Mouse (Mus musculus) heart, postnatal 0 days (tissue): ENCODE measurements around the gene Gm49380. TPM values are rescaled to one million over a fixed set of nuclear protein-coding genes. Genes with fewer than 3 reads are reported as not detected.

ENCODE experiments used
- ATAC-seq: fragments of 200-750 bp; cut with Nextera tagmentation; 2 replicates; pipeline ENCODE4 v1.8.0; 2017; ENCODE audit warnings: low read depth, moderate number of reproducible peaks, moderate library complexity; ENCODE audit not compliant: insufficient read depth
- DNase-seq: peaks from one replicate; pipeline ENCODE4 v3.0.0-alpha.2; 2016; ENCODE audit warnings: low spot score
- H3K27ac ChIP-seq: fragments of 300-500 bp; sonication (generic); 2 replicates; pipeline ENCODE4 v1.5.1; 2014; ENCODE audit warnings: low read depth, mild to moderate bottlenecking
- H3K27me3 ChIP-seq: fragments of 300-500 bp; sonication (generic); 2 replicates; pipeline ENCODE4 v1.6.1; 2014; ENCODE audit warnings: low read length, mixed read lengths; ENCODE audit not compliant: control insufficient read depth, insufficient read depth
- H3K36me3 ChIP-seq: fragments of 300-500 bp; sonication (generic); replicated peaks from 2 replicates; pipeline ENCODE4 v1.6.1; 2014; ENCODE audit warnings: low read length, mixed read lengths; ENCODE audit not compliant: control insufficient read depth, insufficient read depth
- H3K4me1 ChIP-seq: fragments of 300-500 bp; sonication (generic); 2 replicates; pipeline ENCODE4 v1.6.1; 2014; ENCODE audit warnings: antibody characterized with exemption; ENCODE audit not compliant: control insufficient read depth, insufficient read depth
- H3K4me2 ChIP-seq: fragments of 300-500 bp; sonication (generic); 2 replicates; pipeline ENCODE4 v1.6.1; 2014; ENCODE audit warnings: low read depth, mild to moderate bottlenecking, low read length, moderate library complexity
- H3K4me3 ChIP-seq: fragments of 300-500 bp; sonication (generic); 2 replicates; pipeline ENCODE4 v1.5.1; 2014; ENCODE audit warnings: low read depth, low read length
- H3K9ac ChIP-seq: fragments of 300-500 bp; sonication (generic); replicated peaks from 2 replicates; pipeline ENCODE4 v1.6.1; 2014; ENCODE audit warnings: low read depth, low read length, mixed read lengths
- H3K9me3 ChIP-seq: fragments of 300-500 bp; sonication (generic); replicated peaks from 2 replicates; pipeline ENCODE4 v1.6.1; 2016; ENCODE audit warnings: low read length; ENCODE audit not compliant: control insufficient read depth
- CTCF ChIP-seq: IDR thresholded peaks from 2 replicates; pipeline ENCODE4 v1.5.1; 2016; ENCODE audit warnings: antibody characterized with exemption, control low read depth, low read depth
- EP300 ChIP-seq: IDR thresholded peaks from 2 replicates; pipeline ENCODE4 v1.6.1; 2016; ENCODE audit warnings: antibody characterized with exemption, low read depth
- WGBS: fragments of 180-500 bp; shearing (Covaris S2); extraction: QIAGEN DNeasy Blood & Tissue Kit; methylation state at CpG from one replicate; pipeline ENCODE4 v1.1.7; 2014; 5-methylcytosine and 5-hydroxymethylcytosine counted together
- polyA plus RNA-seq: library from polyadenylated mRNA; unstranded; fragments of >200 nt; fragmentation: Nextera tagmentation; extraction: Ambion mirVana; gene quantifications from 2 replicates; pipeline ENCODE4 v1.2.1, GENCODE M21; 2015
- total RNA-seq: library from RNA; depleted of rRNA; stranded (reverse); fragments of >200 nt; gene quantifications from 2 replicates; pipeline ENCODE4 v1.2.3, GENCODE M21; 2014; ENCODE audit warnings: low replicate concordance

Gene Gm49380
- total and polyA plus RNA-seq, 2 experiments from 2014 or later, result not detected

DNA sequence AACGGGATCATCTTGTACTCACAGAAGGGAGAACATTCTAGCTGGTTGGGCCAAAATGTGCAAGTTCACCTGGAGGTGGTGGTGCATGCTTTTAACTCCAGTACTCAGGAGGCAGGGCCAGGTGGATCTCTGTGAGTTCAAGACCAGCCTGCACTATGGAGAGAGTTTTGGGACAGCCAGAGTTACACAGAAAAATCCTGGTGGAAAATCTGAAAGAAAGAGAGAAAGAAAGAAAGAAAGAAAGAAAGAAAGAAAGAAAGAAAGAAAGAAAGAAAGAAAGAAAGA, 71.0 kb downstream of the Gm49380 start:
- Histone ChIP-seq H3K27ac (no peak overlapping the region), H3K4me3 (no peak overlapping the region), H3K4me2 (no peak overlapping the region), H3K27me3 (peaks cover 41% of the 10 kb centered on the region), H3K36me3 (no peaks in the 10 kb centered on the region), H3K4me1 (no peaks in the 10 kb centered on the region), H3K9me3 (no peaks in the 10 kb centered on the region), H3K9ac (no peak overlapping the region)
- TF ChIP-seq CTCF (no peak), EP300 (no peak)
- DNase-seq (no peak), ATAC-seq (no peak)
- WGBS, result 67% methylated on average over 1 of the region's 1 CpGs

DNA sequence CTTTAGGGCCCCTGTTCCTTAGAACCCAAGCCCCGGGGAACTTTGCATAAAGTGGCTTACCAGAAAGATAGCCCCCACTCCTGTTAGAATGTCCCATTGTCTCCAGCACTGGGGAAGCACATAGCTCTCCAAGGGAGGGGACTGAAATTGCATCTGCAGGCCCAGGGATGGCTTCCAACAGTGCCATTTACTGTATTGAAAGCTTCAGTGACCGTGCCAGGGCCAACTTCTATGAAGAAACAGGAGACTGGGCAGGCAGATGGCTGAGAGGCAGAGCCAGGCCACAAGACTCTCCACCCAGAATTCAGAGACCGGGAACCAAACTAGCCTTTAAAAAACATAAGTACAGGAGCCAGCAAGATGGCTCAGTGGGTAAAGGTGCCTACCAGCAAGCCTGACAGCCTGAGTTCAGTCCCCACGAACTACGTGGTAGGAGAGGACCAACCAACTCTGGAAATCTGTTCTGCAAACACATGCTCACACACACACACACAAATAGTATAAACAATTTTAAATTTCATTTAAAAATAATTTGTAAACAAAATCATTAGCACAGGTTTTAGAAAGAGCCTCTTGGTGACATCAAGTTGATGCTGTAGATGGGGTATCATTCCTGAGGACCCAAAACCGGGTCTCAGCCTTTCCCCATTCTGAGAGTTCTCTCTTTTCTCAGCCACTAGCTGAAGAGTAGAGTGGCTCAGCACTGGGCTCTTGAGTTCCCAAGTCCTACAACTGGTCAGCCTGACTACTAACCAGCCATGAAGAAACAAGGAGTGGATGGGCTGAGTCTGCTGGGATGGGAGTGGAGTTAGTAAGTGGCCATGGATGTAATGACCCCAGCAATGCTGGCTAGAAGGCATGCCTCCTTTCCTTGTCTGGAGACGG, 71.5 kb downstream of the Gm49380 start:
- WGBS, result 78% methylated on average over 7 of the region's 7 CpGs

DNA sequence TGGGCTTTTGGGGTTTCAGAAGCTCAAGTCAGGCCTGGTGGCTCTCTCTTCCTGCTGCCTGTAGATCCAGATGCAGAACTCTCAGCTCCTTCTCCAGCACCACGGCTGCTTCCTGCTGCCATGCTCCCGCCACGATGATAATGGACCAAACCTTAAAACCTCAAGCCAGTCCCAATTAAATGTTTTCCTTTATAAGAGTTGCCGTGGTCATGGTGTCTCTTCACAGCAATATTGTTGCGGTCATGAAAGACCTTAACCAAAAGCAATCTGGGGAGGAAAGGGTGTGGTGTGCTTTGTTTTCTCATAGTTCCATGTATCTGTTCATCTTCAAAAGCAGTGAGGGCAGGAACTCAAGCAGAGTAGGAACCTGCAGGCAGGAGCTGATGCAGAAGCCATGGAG, 76.2 kb downstream of the Gm49380 start:
- peaks cover 5% of the 10 kb centered on the region; the same call in 1 of the 2 replicates for H3K27me3 ChIP-seq
- DNase-seq, result no peak
- no peaks in the 10 kb centered on the region for H3K4me1 ChIP-seq
- no peaks in the 10 kb centered on the region for H3K9me3 ChIP-seq
- no peak overlapping the region for H3K9ac ChIP-seq
- no peaks in the 10 kb centered on the region for H3K36me3 ChIP-seq
- H3K4me2 ChIP-seq, result no peak overlapping the region
- no peak overlapping the region for H3K4me3 ChIP-seq
- ATAC-seq, result no peak
- 80% methylated on average over 5 of the region's 5 CpGs for WGBS
- no peak overlapping the region for H3K27ac ChIP-seq
- TF ChIP-seq EP300 (no peak), CTCF (no peak)

More for the DNA sequence above, 71.5 kb downstream of the Gm49380 start:
- H3K4me1 ChIP-seq, result no peaks in the 10 kb centered on the region
- no peaks in the 10 kb centered on the region for H3K36me3 ChIP-seq
- peaks cover 41% of the 10 kb centered on the region for H3K27me3 ChIP-seq
- H3K9me3 ChIP-seq, result no peaks in the 10 kb centered on the region
- H3K9ac ChIP-seq, result no peak overlapping the region
- H3K4me2 ChIP-seq, result no peak overlapping the region
- no peak for TF ChIP-seq CTCF
- TF ChIP-seq EP300, result no peak
- DNase-seq (no peak), ATAC-seq (no peak)
- H3K27ac ChIP-seq, result no peak overlapping the region
- no peak overlapping the region for H3K4me3 ChIP-seq

DNA sequence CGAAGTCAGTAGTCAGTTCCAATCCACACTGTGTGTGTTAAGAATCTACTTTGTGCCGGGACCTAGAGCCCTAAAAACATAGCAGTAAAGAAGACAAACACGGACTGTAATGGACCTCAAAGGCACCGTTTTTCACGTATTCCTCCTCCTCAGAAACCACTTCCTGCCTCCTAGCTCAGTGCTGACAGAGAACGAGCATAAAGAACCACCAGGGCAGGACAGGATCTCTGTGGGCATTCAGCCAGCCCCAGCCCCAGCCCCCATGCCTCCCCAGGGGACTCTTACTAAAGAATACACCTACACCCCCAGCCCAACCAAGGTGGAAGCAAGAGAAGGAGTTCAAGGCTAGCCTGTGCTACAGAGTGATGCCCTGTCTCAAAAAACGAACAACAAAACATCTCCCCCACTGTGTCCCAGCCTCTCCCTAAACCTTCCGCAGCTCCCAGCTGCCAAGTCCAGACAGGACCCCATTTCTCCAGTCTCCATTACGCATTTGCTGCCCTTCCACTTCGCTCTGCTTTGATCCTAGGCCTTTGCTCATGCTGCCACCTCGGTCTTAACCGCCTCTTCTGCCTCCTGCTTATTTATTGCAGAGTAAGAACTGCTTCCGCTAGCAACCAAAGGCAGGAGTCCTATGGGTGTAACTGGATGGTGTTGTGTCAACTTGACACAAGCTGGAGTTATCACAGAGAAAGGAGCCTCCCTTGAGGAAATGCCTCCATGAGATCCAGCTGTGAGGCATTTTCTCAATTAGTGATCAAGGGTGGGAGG, 79.2 kb downstream of the Gm49380 start:
- Histone ChIP-seq H3K4me2 (no peak overlapping the region), H3K9me3 (no peaks in the 10 kb centered on the region)
- WGBS, result 55% methylated on average over 13 of the region's 13 CpGs

DNA sequence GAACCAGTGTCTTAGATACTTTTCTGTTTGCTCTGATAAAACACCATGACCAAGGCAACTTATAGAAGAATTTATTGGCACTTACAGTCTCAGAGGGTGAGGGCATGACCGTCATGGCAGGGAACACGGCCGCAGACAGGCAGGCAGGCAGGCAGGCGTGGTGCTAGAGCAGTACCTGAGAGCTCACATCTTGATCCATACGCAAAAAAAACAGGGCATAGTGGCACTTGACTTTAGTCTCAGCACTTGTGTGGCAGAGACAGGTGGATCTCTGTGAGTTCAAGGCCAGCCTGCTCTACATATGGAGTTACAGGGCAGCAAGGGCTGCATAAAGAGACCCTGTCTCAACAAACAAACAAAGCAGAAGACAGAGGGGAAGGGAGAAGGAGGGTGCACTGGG, 80.0 kb downstream of the Gm49380 start:
- 86% methylated on average over 5 of the region's 5 CpGs for WGBS
- TF ChIP-seq EP300 (no peak), CTCF (no peak)
- Histone ChIP-seq H3K9me3 (no peaks in the 10 kb centered on the region), H3K4me2 (no peak overlapping the region), H3K4me1 (no peaks in the 10 kb centered on the region), H3K36me3 (no peaks in the 10 kb centered on the region), H3K4me3 (no peak overlapping the region), H3K27me3 (no peaks in the 10 kb centered on the region), H3K27ac (no peak overlapping the region), H3K9ac (no peak overlapping the region)
- ATAC-seq (no peak), DNase-seq (no peak)

More for the DNA sequence above, 79.2 kb downstream of the Gm49380 start:
- Histone ChIP-seq H3K27ac (no peak overlapping the region), H3K9ac (no peak overlapping the region), H3K4me1 (no peaks in the 10 kb centered on the region), H3K4me3 (no peak overlapping the region), H3K36me3 (no peaks in the 10 kb centered on the region), H3K27me3 (no peaks in the 10 kb centered on the region)
- TF ChIP-seq CTCF (no peak), EP300 (no peak)
- no peak for ATAC-seq
- DNase-seq, result no peak
